Mouse (Mus musculus): ENCODE measurements around the gene Slc2a1.

Slc2a1 gene

GRCm38 (mm10) chr4:119108495-119109408 lies at the start of gene Slc2a1:
Slc2a1 (plus strand) TSS chr4:119108711.
- DNase-seq (ENCODE audit: low read depth, low spot score), result peak; percentile 95

GRCm38 (mm10) chr4:119066791-119067190 lies 41.7 kb upstream of the Slc2a1 start:
- DNase-seq (ENCODE audit: low read depth, low spot score), result no peak

- DNase-seq (ENCODE audit: low read depth, low spot score), result no peak
These were observed 41.3 kb upstream of the Slc2a1 start for GRCm38 (mm10) chr4:119067204-119067603.

- no peak for DNase-seq (ENCODE audit: low read depth, low spot score)
These were observed 39.6 kb upstream of the Slc2a1 start for GRCm38 (mm10) chr4:119068918-119069317.

GRCm38 (mm10) chr4:119070181-119070580 lies 38.3 kb upstream of the Slc2a1 start:
- no peak for DNase-seq (ENCODE audit: low read depth, low spot score)

- DNase-seq (ENCODE audit: low read depth, low spot score), result no peak
These were observed 37.4 kb upstream of the Slc2a1 start for GRCm38 (mm10) chr4:119070959-119071647.

- DNase-seq (ENCODE audit: low read depth, low spot score), result no peak
These were observed 36.7 kb upstream of the Slc2a1 start for GRCm38 (mm10) chr4:119071648-119072362.

GRCm38 (mm10) chr4:119072363-119072940 lies 36.1 kb upstream of the Slc2a1 start:
- no peak for DNase-seq (ENCODE audit: low read depth, low spot score)

GRCm38 (mm10) chr4:119072941-119073451 lies 35.5 kb upstream of the Slc2a1 start:
- peak; percentile 60 for DNase-seq (ENCODE audit: low read depth, low spot score)

GRCm38 (mm10) chr4:119073626-119074025 lies 34.9 kb upstream of the Slc2a1 start:
- DNase-seq (ENCODE audit: low read depth, low spot score), result no peak

- DNase-seq (ENCODE audit: low read depth, low spot score), result no peak
These were observed 33.9 kb upstream of the Slc2a1 start for GRCm38 (mm10) chr4:119074596-119074995.

GRCm38 (mm10) chr4:119075273-119075672 lies 33.2 kb upstream of the Slc2a1 start:
- DNase-seq (ENCODE audit: low read depth, low spot score), result no peak

GRCm38 (mm10) chr4:119076336-119076735 lies 32.2 kb upstream of the Slc2a1 start:
- no peak for DNase-seq (ENCODE audit: low read depth, low spot score)

GRCm38 (mm10) chr4:119077084-119077682 lies 31.3 kb upstream of the Slc2a1 start:
- DNase-seq (ENCODE audit: low read depth, low spot score), result no peak

GRCm38 (mm10) chr4:119079928-119080327 lies 28.6 kb upstream of the Slc2a1 start:
- no peak for DNase-seq (ENCODE audit: low read depth, low spot score)

- DNase-seq (ENCODE audit: low read depth, low spot score), result no peak
These were observed 25.7 kb upstream of the Slc2a1 start for GRCm38 (mm10) chr4:119082740-119083231.

- no peak for DNase-seq (ENCODE audit: low read depth, low spot score)
These were observed 20.1 kb upstream of the Slc2a1 start for GRCm38 (mm10) chr4:119088424-119088823.

- no peak for DNase-seq (ENCODE audit: low read depth, low spot score)
These were observed 14.6 kb upstream of the Slc2a1 start for GRCm38 (mm10) chr4:119093890-119094289.

- DNase-seq (ENCODE audit: low read depth, low spot score), result no peak
These were observed 13.5 kb upstream of the Slc2a1 start for GRCm38 (mm10) chr4:119094987-119095386.

- no peak for DNase-seq (ENCODE audit: low read depth, low spot score)
These were observed 12.1 kb upstream of the Slc2a1 start for GRCm38 (mm10) chr4:119096401-119096800.

GRCm38 (mm10) chr4:119097421-119097820 lies 11.1 kb upstream of the Slc2a1 start:
- no peak for DNase-seq (ENCODE audit: low read depth, low spot score)

Data from forelimb bud, embryonic 11.5 days (tissue).